Mouse (Mus musculus) lung, postnatal 0 days (tissue): ENCODE measurements around the gene Myl9. TPM values are rescaled to one million over a fixed set of nuclear protein-coding genes. Genes with fewer than 3 reads are reported as not detected.
A peak's percentile ranks its signal among the peaks of the same experiment; 100 is the strongest.
"Not testable (repeated sequence)": the region's sequence is repeated elsewhere in the genome, so short reads cannot be mapped to it uniquely, and the experiment has no call there.

Source experiments
- ATAC-seq: fragments of 200-750 bp; cut with Nextera tagmentation; 2 replicates; pipeline ENCODE4 v1.8.0; 2017; ENCODE audit warnings: moderate library complexity
- DNase-seq: peaks from one replicate; pipeline ENCODE4 v3.0.0-alpha.2; 2016; ENCODE audit warnings: low spot score
- H3K27ac ChIP-seq: fragments of 300-500 bp; sonication (generic); 2 replicates; pipeline ENCODE4 v1.5.1; 2014; ENCODE audit warnings: antibody characterized with exemption, mild to moderate bottlenecking, low read length, mixed read lengths
- H3K27me3 ChIP-seq: fragments of 300-500 bp; sonication (generic); replicated peaks from 2 replicates; pipeline ENCODE4 v1.6.1; 2014; ENCODE audit warnings: low read length, mixed read lengths; ENCODE audit not compliant: insufficient read depth
- H3K36me3 ChIP-seq: fragments of 300-500 bp; sonication (generic); 2 replicates; pipeline ENCODE4 v1.6.1; 2014; ENCODE audit warnings: low read length, mixed read lengths; ENCODE audit not compliant: insufficient read depth
- H3K4me1 ChIP-seq: fragments of 300-500 bp; sonication (generic); 2 replicates; pipeline ENCODE4 v1.6.1; 2014; ENCODE audit warnings: antibody characterized with exemption, low read depth, low read length, mixed read lengths; ENCODE audit not compliant: insufficient read depth
- H3K4me2 ChIP-seq: fragments of 300-500 bp; sonication (generic); replicated peaks from 2 replicates; pipeline ENCODE4 v1.6.1; 2014; ENCODE audit warnings: low read depth, mild to moderate bottlenecking, low read length, moderate library complexity, mixed read lengths
- H3K4me3 ChIP-seq: fragments of 300-500 bp; sonication (generic); 2 replicates; pipeline ENCODE4 v1.5.1; 2014; ENCODE audit warnings: low read depth, low read length
- H3K9ac ChIP-seq: fragments of 300-500 bp; sonication (generic); replicated peaks from 2 replicates; pipeline ENCODE4 v1.6.1; 2014; ENCODE audit warnings: low read depth, mild to moderate bottlenecking
- H3K9me3 ChIP-seq: fragments of 300-500 bp; sonication (generic); 2 replicates; pipeline ENCODE4 v1.6.1; 2016; ENCODE audit warnings: low read length, mixed read lengths
- CTCF ChIP-seq: IDR thresholded peaks from 2 replicates; pipeline ENCODE4 v1.5.1; 2016; ENCODE audit warnings: antibody characterized with exemption, mild to moderate bottlenecking
- EP300 ChIP-seq: IDR thresholded peaks from 2 replicates; pipeline ENCODE4 v1.6.1; 2016; ENCODE audit warnings: antibody characterized with exemption, mild to moderate bottlenecking, control low read depth
- WGBS: fragments of 180-500 bp; shearing (Covaris S2); extraction: QIAGEN DNeasy Blood & Tissue Kit; methylation state at CpG from one replicate; pipeline ENCODE4 v1.1.7; 2014; 5-methylcytosine and 5-hydroxymethylcytosine counted together
- polyA plus RNA-seq: library from polyadenylated mRNA; unstranded; fragments of >200 nt; fragmentation: Nextera tagmentation; extraction: Ambion mirVana; gene quantifications from 2 replicates; pipeline ENCODE4 v1.2.1, GENCODE M21; 2015

Myl9 gene
- polyA plus RNA-seq, 1 experiment from 2014 or later, result 222 TPM

GRCm38 (mm10) chr2:156787090-156787775 lies 12.0 kb downstream of the Myl9 start:
- 86% methylated on average over 5 of the region's 5 CpGs for WGBS
- Histone ChIP-seq H3K4me2 (no peak overlapping the region), H3K27me3 (no peaks in the 10 kb centered on the region), H3K4me1 (no peaks in the 10 kb centered on the region), H3K36me3 (no peaks in the 10 kb centered on the region), H3K9ac (no peak overlapping the region), H3K9me3 (0 out of 2 replicates have a peak, but pooled peaks cover 2% of the 10 kb centered on the region), H3K4me3 (no peak overlapping the region), H3K27ac (no peak overlapping the region)
- DNase-seq (no peak), ATAC-seq (no peak)
- TF ChIP-seq EP300, result no peak
- TF ChIP-seq CTCF, result no peak

- ATAC-seq, result no peak
- Histone ChIP-seq H3K4me2 (no peak overlapping the region), H3K4me3 (no peak overlapping the region), H3K27me3 (no peaks in the 10 kb centered on the region), H3K27ac (no peak overlapping the region), H3K36me3 (no peaks in the 10 kb centered on the region), H3K9me3 (0 out of 2 replicates have a peak, but pooled peaks cover 3% of the 10 kb centered on the region), H3K9ac (no peak overlapping the region), H3K4me1 (no peaks in the 10 kb centered on the region)
- TF ChIP-seq CTCF (peak; percentile 63), EP300 (no peak)
- DNase-seq, result peak; percentile 44
- WGBS, result 39% methylated on average over 3 of the region's 3 CpGs
Measured at GRCm38 (mm10) chr2:156787776-156788105, 12.5 kb downstream of the Myl9 start.

GRCm38 (mm10) chr2:156788836-156789235 lies 13.6 kb downstream of the Myl9 start:
- Histone ChIP-seq H3K27me3 (no peaks in the 10 kb centered on the region), H3K9me3 (0 out of 2 replicates have a peak, but pooled peaks cover 3% of the 10 kb centered on the region), H3K4me3 (no peak overlapping the region), H3K4me1 (no peaks in the 10 kb centered on the region), H3K36me3 (no peaks in the 10 kb centered on the region), H3K4me2 (no peak overlapping the region), H3K9ac (no peak overlapping the region), H3K27ac (no peak overlapping the region)
- ATAC-seq (no peak), DNase-seq (no peak)
- no peak for TF ChIP-seq CTCF
- TF ChIP-seq EP300, result no peak
- 63% methylated on average over 1 of the region's 1 CpGs for whole genome bisulfite sequencing

- ATAC-seq (no peak), DNase-seq (no peak)
- TF ChIP-seq EP300 (no peak), CTCF (no peak)
- Histone ChIP-seq H3K9me3 (no peaks in the 10 kb centered on the region), H3K9ac (no peak overlapping the region), H3K27ac (no peak overlapping the region), H3K4me1 (no peaks in the 10 kb centered on the region), H3K4me2 (no peak overlapping the region), H3K36me3 (no peaks in the 10 kb centered on the region), H3K4me3 (no peak overlapping the region), H3K27me3 (no peaks in the 10 kb centered on the region)
- 79% methylated on average over 1 of the region's 1 CpGs for WGBS
Measured at GRCm38 (mm10) chr2:156798516-156798915, 23.3 kb downstream of the Myl9 start.

GRCm38 (mm10) chr2:156801045-156801444 lies 25.8 kb downstream of the Myl9 start:
- H3K27me3 ChIP-seq, result no peaks in the 10 kb centered on the region
- DNase-seq (no peak), ATAC-seq (no peak)
- TF ChIP-seq EP300 (no peak), CTCF (no peak)
- no peak overlapping the region for H3K4me3 ChIP-seq
- H3K9me3 ChIP-seq, result no peaks in the 10 kb centered on the region
- H3K4me2 ChIP-seq, result no peak overlapping the region
- H3K36me3 ChIP-seq, result no peaks in the 10 kb centered on the region
- H3K9ac ChIP-seq, result no peak overlapping the region
- no peak overlapping the region for H3K27ac ChIP-seq
- 70% methylated on average over 4 of the region's 4 CpGs for WGBS
- no peaks in the 10 kb centered on the region for H3K4me1 ChIP-seq

- not testable (repeated sequence) for H3K4me1 ChIP-seq, H3K4me2 ChIP-seq, H3K9ac ChIP-seq, H3K36me3 ChIP-seq, H3K27ac ChIP-seq, ATAC-seq, H3K9me3 ChIP-seq, H3K27me3 ChIP-seq, DNase-seq, H3K4me3 ChIP-seq
- WGBS, result 37% methylated on average over 9 of the region's 9 CpGs
Measured at GRCm38 (mm10) chr2:156802116-156802515, 26.9 kb downstream of the Myl9 start.
